Mouse (Mus musculus): ENCODE measurements around the gene Pde10a. TPM values are rescaled to one million over a fixed set of nuclear protein-coding genes. Genes with fewer than 3 reads are reported as not detected.

Pde10a gene
- polyA plus RNA-seq, 1 experiment, result 26.2 TPM

DNA sequence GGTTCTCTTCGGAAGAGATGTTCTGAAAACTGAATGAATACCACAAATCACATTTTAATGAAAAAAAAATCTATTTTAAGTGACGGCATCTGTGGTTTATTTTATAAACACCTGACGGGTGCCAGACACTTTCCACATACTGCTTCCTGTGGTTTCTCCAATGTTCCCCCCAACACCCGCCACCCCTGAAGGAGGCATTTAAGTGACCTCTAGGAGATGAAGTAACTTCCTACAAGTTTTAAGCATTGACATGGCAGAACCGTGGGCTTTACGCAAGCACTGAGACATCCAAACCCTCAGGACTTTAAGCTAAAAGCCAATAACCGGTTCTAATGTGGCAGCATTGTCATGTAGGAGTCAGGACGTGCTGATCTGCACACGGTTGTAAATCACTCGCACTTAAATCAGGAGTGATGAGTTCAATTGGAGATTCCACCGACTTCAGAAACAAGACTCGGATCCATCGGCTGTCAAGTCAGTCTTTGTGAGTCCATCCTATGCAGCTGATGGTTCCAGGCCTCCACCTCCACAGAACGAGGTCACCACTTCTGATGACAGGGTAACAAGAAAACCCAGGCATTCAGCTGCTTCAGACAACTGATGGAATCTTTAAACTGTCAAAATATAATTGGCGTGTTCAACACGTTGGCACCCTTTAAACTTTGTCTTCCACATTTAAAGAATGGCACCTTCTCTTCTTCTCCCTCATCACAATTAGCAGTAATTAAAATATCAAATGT is 115.7 kb downstream of the Pde10a start:
- Histone ChIP-seq H3K4me3 (ENCODE audit: control insufficient read depth, low read depth, low read length) (no peak overlapping the region), H3K27ac (ENCODE audit: control insufficient read depth, insufficient read depth, low read depth, low read length) (no peak overlapping the region), H3K4me1 (ENCODE audit: control insufficient read depth, insufficient read depth, low read length) (no peaks in the 10 kb centered on the region), H3K36me3 (ENCODE audit: control insufficient read depth, insufficient read depth, low read length) (no peaks in the 10 kb centered on the region), H3K27me3 (ENCODE audit: control insufficient read depth, insufficient read depth, low read length) (no peaks in the 10 kb centered on the region)
- TF ChIP-seq POLR2A (IDR thresholded peaks at IDR 0.05; ENCODE audit: control insufficient read depth, low read depth, low read length), result no peak
- no peak for TF ChIP-seq CTCF (IDR thresholded peaks at IDR 0.05; ENCODE audit: control insufficient read depth, insufficient read depth, insufficient replicate concordance, low read depth, low read length)

DNA sequence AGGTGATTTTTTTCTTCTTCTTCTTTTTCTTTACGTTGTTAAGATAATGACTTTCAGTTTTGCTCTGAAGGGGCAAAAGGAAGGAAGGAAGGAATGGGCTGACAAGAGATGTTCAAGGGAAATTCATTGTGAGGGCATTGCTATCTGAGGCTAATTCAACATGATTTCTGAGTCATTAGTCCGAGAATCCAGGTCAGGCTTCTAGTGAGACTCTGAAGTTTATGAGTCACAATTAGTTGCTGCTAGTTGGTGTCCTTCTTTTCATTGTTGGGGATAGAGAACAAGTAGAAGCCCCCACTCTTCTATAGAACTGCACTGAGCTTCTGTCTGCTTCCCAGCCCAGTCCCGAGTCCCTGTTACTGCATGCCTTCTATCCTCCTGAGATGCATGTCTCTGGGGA is 116.3 kb downstream of the Pde10a start:
- Histone ChIP-seq H3K27ac (ENCODE audit: control insufficient read depth, insufficient read depth, low read depth, low read length) (no peak overlapping the region), H3K4me1 (ENCODE audit: control insufficient read depth, insufficient read depth, low read length) (no peaks in the 10 kb centered on the region), H3K36me3 (ENCODE audit: control insufficient read depth, insufficient read depth, low read length) (no peaks in the 10 kb centered on the region), H3K4me3 (ENCODE audit: control insufficient read depth, low read depth, low read length) (no peak overlapping the region), H3K27me3 (ENCODE audit: control insufficient read depth, insufficient read depth, low read length) (no peaks in the 10 kb centered on the region)
- TF ChIP-seq CTCF (IDR thresholded peaks at IDR 0.05; ENCODE audit: control insufficient read depth, insufficient read depth, insufficient replicate concordance, low read depth, low read length), result no peak
- no peak for TF ChIP-seq POLR2A (IDR thresholded peaks at IDR 0.05; ENCODE audit: control insufficient read depth, low read depth, low read length)

DNA sequence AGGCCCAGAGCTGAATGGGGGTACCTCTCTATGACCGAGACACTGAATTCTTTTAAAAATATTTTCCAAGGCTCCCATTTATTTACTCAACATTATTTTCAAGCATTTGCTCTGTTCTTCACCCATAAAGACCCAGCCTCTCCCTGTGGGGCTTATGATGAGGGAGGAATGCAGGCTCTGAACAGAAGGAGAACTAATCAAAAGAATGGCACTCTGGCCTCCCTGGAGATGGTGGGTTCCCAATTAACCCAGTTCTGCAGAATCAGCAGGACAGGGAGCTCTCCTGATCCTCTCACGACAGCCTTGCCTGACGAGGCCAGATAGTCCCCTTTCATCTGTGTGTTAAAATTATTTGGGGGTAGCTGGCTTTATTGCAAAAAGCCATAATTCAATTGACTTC is 117.2 kb downstream of the Pde10a start:
- no peaks in the 10 kb centered on the region for H3K4me1 ChIP-seq (ENCODE audit: control insufficient read depth, insufficient read depth, low read length)
- no peak for TF ChIP-seq CTCF (IDR thresholded peaks at IDR 0.05; ENCODE audit: control insufficient read depth, insufficient read depth, insufficient replicate concordance, low read depth, low read length)
- no peak for TF ChIP-seq POLR2A (IDR thresholded peaks at IDR 0.05; ENCODE audit: control insufficient read depth, low read depth, low read length)

DNA sequence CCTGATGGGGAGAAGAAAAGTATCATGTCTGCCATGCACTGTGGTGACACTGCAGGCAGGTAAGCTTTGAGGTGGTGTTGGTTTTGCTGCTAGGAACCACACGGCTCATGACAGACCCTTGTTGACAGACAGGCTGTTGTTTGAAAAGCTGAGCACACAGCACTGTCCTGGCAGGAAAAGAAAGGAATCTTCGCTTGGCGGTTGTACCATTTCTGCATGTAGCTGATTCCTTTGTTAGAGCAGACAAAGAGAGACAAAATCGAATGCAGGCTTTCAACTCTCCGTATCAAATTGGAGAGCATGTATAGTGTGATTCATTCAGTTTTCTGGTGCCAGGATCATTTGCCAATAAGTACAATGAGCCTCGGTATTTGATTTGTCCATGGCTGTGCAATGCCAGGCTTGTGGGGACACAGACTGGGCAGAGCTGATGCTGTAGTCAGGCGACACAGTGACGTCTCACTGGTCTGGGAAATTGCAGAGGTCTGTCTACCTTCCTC is 122.2 kb downstream of the Pde10a start:
- Histone ChIP-seq H3K36me3 (ENCODE audit: control insufficient read depth, insufficient read depth, low read length) (no peaks in the 10 kb centered on the region), H3K27ac (ENCODE audit: control insufficient read depth, insufficient read depth, low read depth, low read length) (no peak overlapping the region), H3K4me1 (ENCODE audit: control insufficient read depth, insufficient read depth, low read length) (no peaks in the 10 kb centered on the region), H3K27me3 (ENCODE audit: control insufficient read depth, insufficient read depth, low read length) (no peaks in the 10 kb centered on the region), H3K4me3 (ENCODE audit: control insufficient read depth, low read depth, low read length) (no peak overlapping the region)
- TF ChIP-seq CTCF (IDR thresholded peaks at IDR 0.05; ENCODE audit: control insufficient read depth, insufficient read depth, insufficient replicate concordance, low read depth, low read length) (no peak), POLR2A (IDR thresholded peaks at IDR 0.05; ENCODE audit: control insufficient read depth, low read depth, low read length) (no peak)

More for the DNA sequence above, 117.2 kb downstream of the Pde10a start:
- Histone ChIP-seq H3K27me3 (ENCODE audit: control insufficient read depth, insufficient read depth, low read length) (no peaks in the 10 kb centered on the region), H3K36me3 (ENCODE audit: control insufficient read depth, insufficient read depth, low read length) (no peaks in the 10 kb centered on the region), H3K4me3 (ENCODE audit: control insufficient read depth, low read depth, low read length) (no peak overlapping the region), H3K27ac (ENCODE audit: control insufficient read depth, insufficient read depth, low read depth, low read length) (no peak overlapping the region)

GRCm38 (mm10) chr17:8648310-8648709 is 123.1 kb downstream of the Pde10a start:
- TF ChIP-seq POLR2A (IDR thresholded peaks at IDR 0.05; ENCODE audit: control insufficient read depth, low read depth, low read length) (no peak), CTCF (IDR thresholded peaks at IDR 0.05; ENCODE audit: control insufficient read depth, insufficient read depth, insufficient replicate concordance, low read depth, low read length) (no peak)
- no peaks in the 10 kb centered on the region for H3K36me3 ChIP-seq (ENCODE audit: control insufficient read depth, insufficient read depth, low read length)
- no peak overlapping the region for H3K4me3 ChIP-seq (ENCODE audit: control insufficient read depth, low read depth, low read length)
- no peak overlapping the region for H3K27ac ChIP-seq (ENCODE audit: control insufficient read depth, insufficient read depth, low read depth, low read length)
- no peaks in the 10 kb centered on the region for H3K4me1 ChIP-seq (ENCODE audit: control insufficient read depth, insufficient read depth, low read length)
- H3K27me3 ChIP-seq (ENCODE audit: control insufficient read depth, insufficient read depth, low read length), result no peaks in the 10 kb centered on the region

GRCm38 (mm10) chr17:8652681-8653262 is 127.6 kb downstream of the Pde10a start:
- TF ChIP-seq CTCF (IDR thresholded peaks at IDR 0.05; ENCODE audit: control insufficient read depth, insufficient read depth, insufficient replicate concordance, low read depth, low read length) (no peak), POLR2A (IDR thresholded peaks at IDR 0.05; ENCODE audit: control insufficient read depth, low read depth, low read length) (no peak)

DNA sequence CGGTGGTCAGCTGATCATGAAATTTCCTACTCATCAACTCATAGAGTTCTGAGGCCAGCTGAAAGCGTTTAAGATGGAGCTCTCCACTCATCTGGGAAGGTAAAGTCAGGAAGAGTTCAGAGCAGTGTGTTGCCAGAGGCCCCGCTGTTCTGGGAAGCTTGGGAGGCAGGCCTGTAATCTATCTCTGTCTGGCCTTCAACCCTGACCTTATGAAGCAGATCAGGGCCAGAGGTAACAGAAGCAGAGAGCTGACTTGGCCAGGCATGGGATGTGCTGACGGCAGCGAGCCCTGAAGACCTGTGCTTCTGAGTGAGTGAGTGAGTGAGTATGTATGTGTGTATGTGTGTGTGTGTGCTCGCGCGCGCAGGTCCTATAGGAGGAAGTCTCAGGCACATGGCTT is 132.5 kb downstream of the Pde10a start:
- no peak overlapping the region for H3K27ac ChIP-seq (ENCODE audit: control insufficient read depth, insufficient read depth, low read depth, low read length)
- H3K36me3 ChIP-seq (ENCODE audit: control insufficient read depth, insufficient read depth, low read length), result no peaks in the 10 kb centered on the region
- TF ChIP-seq CTCF (IDR thresholded peaks at IDR 0.05; ENCODE audit: control insufficient read depth, insufficient read depth, insufficient replicate concordance, low read depth, low read length) (no peak), POLR2A (IDR thresholded peaks at IDR 0.05; ENCODE audit: control insufficient read depth, low read depth, low read length) (no peak)
- H3K27me3 ChIP-seq (ENCODE audit: control insufficient read depth, insufficient read depth, low read length), result no peaks in the 10 kb centered on the region
- H3K4me3 ChIP-seq (ENCODE audit: control insufficient read depth, low read depth, low read length), result peak overlapping the region; percentile 53
- no peaks in the 10 kb centered on the region for H3K4me1 ChIP-seq (ENCODE audit: control insufficient read depth, insufficient read depth, low read length)

More at GRCm38 (mm10) chr17:8652681-8653262, 127.6 kb downstream of the Pde10a start:
- H3K4me3 ChIP-seq (ENCODE audit: control insufficient read depth, low read depth, low read length), result no peak overlapping the region
- no peaks in the 10 kb centered on the region for H3K4me1 ChIP-seq (ENCODE audit: control insufficient read depth, insufficient read depth, low read length)
- H3K36me3 ChIP-seq (ENCODE audit: control insufficient read depth, insufficient read depth, low read length), result no peaks in the 10 kb centered on the region
- H3K27ac ChIP-seq (ENCODE audit: control insufficient read depth, insufficient read depth, low read depth, low read length), result no peak overlapping the region
- H3K27me3 ChIP-seq (ENCODE audit: control insufficient read depth, insufficient read depth, low read length), result no peaks in the 10 kb centered on the region
